Mouse (Mus musculus): ENCODE measurements around the gene Cnih4.

Cnih4 gene

GRCm38 (mm10) chr1:181143950-181144836 is at the start of gene Cnih4, which contains the start of gene Nvl:
Cnih4 (plus strand) TSS chr1:181144693.
Nvl (minus strand) TSS chr1:181144204.
- peak; percentile 85 for TF ChIP-seq GATA4 (IDR thresholded peaks at IDR 0.05; ENCODE audit: insufficient replicate concordance, low read length)

GRCm38 (mm10) chr1:181117112-181117511 is 27.4 kb upstream of the Cnih4 start:
- no peak for TF ChIP-seq GATA4 (IDR thresholded peaks at IDR 0.05; ENCODE audit: insufficient replicate concordance, low read length)

- TF ChIP-seq GATA4 (IDR thresholded peaks at IDR 0.05; ENCODE audit: insufficient replicate concordance, low read length): no peak
These were observed 20.3 kb upstream of the Cnih4 start for GRCm38 (mm10) chr1:181124145-181124544.

- TF ChIP-seq GATA4 (IDR thresholded peaks at IDR 0.05; ENCODE audit: insufficient replicate concordance, low read length): no peak
These were observed 18.6 kb upstream of the Cnih4 start for GRCm38 (mm10) chr1:181125916-181126315.

GRCm38 (mm10) chr1:181126766-181127165 is 17.7 kb upstream of the Cnih4 start:
- no peak for TF ChIP-seq GATA4 (IDR thresholded peaks at IDR 0.05; ENCODE audit: insufficient replicate concordance, low read length)

- TF ChIP-seq GATA4 (IDR thresholded peaks at IDR 0.05; ENCODE audit: insufficient replicate concordance, low read length): no peak
These were observed 12.6 kb upstream of the Cnih4 start for GRCm38 (mm10) chr1:181131915-181132314.

GRCm38 (mm10) chr1:181138730-181139129 is 5.8 kb upstream of the Cnih4 start:
- no peak for TF ChIP-seq GATA4 (IDR thresholded peaks at IDR 0.05; ENCODE audit: insufficient replicate concordance, low read length)

- no peak for TF ChIP-seq GATA4 (IDR thresholded peaks at IDR 0.05; ENCODE audit: insufficient replicate concordance, low read length)
These were observed 914 bp upstream of the Cnih4 start for GRCm38 (mm10) chr1:181143609-181143949.

- TF ChIP-seq GATA4 (IDR thresholded peaks at IDR 0.05; ENCODE audit: insufficient replicate concordance, low read length): no peak
These were observed 473 bp downstream of the Cnih4 start for GRCm38 (mm10) chr1:181144966-181145365.

GRCm38 (mm10) chr1:181146187-181146586 is 1.7 kb downstream of the Cnih4 start:
- no peak for TF ChIP-seq GATA4 (IDR thresholded peaks at IDR 0.05; ENCODE audit: insufficient replicate concordance, low read length)

GRCm38 (mm10) chr1:181148540-181148939 is 4.0 kb downstream of the Cnih4 start:
- no peak for TF ChIP-seq GATA4 (IDR thresholded peaks at IDR 0.05; ENCODE audit: insufficient replicate concordance, low read length)

GRCm38 (mm10) chr1:181149373-181150017 is 5.0 kb downstream of the Cnih4 start:
- no peak for TF ChIP-seq GATA4 (IDR thresholded peaks at IDR 0.05; ENCODE audit: insufficient replicate concordance, low read length)

- TF ChIP-seq GATA4 (IDR thresholded peaks at IDR 0.05; ENCODE audit: insufficient replicate concordance, low read length): no peak
These were observed 5.9 kb downstream of the Cnih4 start for GRCm38 (mm10) chr1:181150431-181150826.

- TF ChIP-seq GATA4 (IDR thresholded peaks at IDR 0.05; ENCODE audit: insufficient replicate concordance, low read length): peak; percentile 7; the same call in 1 of the 2 replicates
These were observed 6.5 kb downstream of the Cnih4 start for GRCm38 (mm10) chr1:181150827-181151534.

- no peak for TF ChIP-seq GATA4 (IDR thresholded peaks at IDR 0.05; ENCODE audit: insufficient replicate concordance, low read length)
These were observed 7.0 kb downstream of the Cnih4 start for GRCm38 (mm10) chr1:181151541-181151940.

GRCm38 (mm10) chr1:181167816-181168215 is 23.3 kb downstream of the Cnih4 start:
- TF ChIP-seq GATA4 (IDR thresholded peaks at IDR 0.05; ENCODE audit: insufficient replicate concordance, low read length): no peak

All from liver, adult (tissue).